ENCODE assay signal across 14 mouse cellular contexts in genomic region chr8:111565784-111566191, GRCm38 (mm10). TPM values are rescaled to one million over a fixed set of nuclear protein-coding genes. Genes with fewer than 3 reads are reported as not detected.
DNase-seq lines count a peak whose midpoint lies in the region; ATAC-seq and TF ChIP-seq lines count a peak whose summit lies in the region.
"Had no signal": no experiment of that assay in that cellular context is flagged by ENCODE, and none has a peak within 500 bp of the region (broad histone marks: within the 10 kb centered on the region; RNA-seq: fewer than 3 reads in every experiment).

No protein-coding gene starts in this region.

- no peak for TF ChIP-seq RAD21 in MEL (IDR thresholded peaks at IDR 0.05; ENCODE audit: low read depth, low read length)

- peaks cover 10% of the 10 kb centered on the region for H3K79me2 ChIP-seq in MEL (ENCODE audit: control insufficient read depth, insufficient read depth, low read length, poor library complexity)

- H3K4me3 ChIP-seq in heart, postnatal 0 days (ENCODE audit: low read depth, low read length) = no peak overlapping the region
- H3K4me3 ChIP-seq in E14TG2a.4 (replicated peaks; ENCODE audit: low read length) = peak overlapping the region; percentile 1; the same call in 1 of the 2 replicates
- peak overlapping the region; percentile 1 to 46; a peak in 1 of 4 replicates for H3K4me3 ChIP-seq in MEL (ENCODE audit: control insufficient read depth in 1 of 2, insufficient read depth in 1 of 2, low read depth in 2 of 2, low read length in 2 of 2)
- H3K4me3 ChIP-seq in liver, postnatal 0 days (ENCODE audit: low read depth, low read length) = no peak overlapping the region
- H3K4me3 ChIP-seq: gastrocnemius, adult 2 months; hindbrain, embryonic 13.5 days; limb, embryonic 10.5 days had no signal

- no peak for TF ChIP-seq POLR2A in MEL (IDR thresholded peaks at IDR 0.05; ENCODE audit: control insufficient read depth in 1 of 2, insufficient read depth in 1 of 2, low read depth in 1 of 2, low read length in 2 of 2, poor library complexity in 1 of 2)

- no peaks in the 10 kb centered on the region for H3K9me3 ChIP-seq in heart, postnatal 0 days (replicated peaks; ENCODE audit: control insufficient read depth, low read length)
- H3K9me3 ChIP-seq in E14TG2a.4 (ENCODE audit: low read length) (no peaks in the 10 kb centered on the region), MEL (replicated peaks; ENCODE audit: insufficient read depth, low read length) (no peaks in the 10 kb centered on the region)
- H3K9me3 ChIP-seq in liver, postnatal 0 days (ENCODE audit: low read length) = no peaks in the 10 kb centered on the region
- H3K9me3 ChIP-seq: hindbrain, embryonic 13.5 days; limb, embryonic 10.5 days had no signal

- H3K4me1 ChIP-seq in heart, postnatal 0 days (ENCODE audit: control insufficient read depth, insufficient read depth) = peaks cover 30% of the 10 kb centered on the region
- H3K4me1 ChIP-seq in E14TG2a.4 (replicated peaks; ENCODE audit: low read depth, low read length) (peaks cover 60% of the 10 kb centered on the region), MEL (ENCODE audit: control insufficient read depth in 1 of 2, insufficient read depth in 2 of 2, low read length in 2 of 2) (peaks cover 48 to 61% of the 10 kb centered on the region in 2 experiments)
- H3K4me1 ChIP-seq in liver, postnatal 0 days (ENCODE audit: insufficient read depth) = peaks cover 30% of the 10 kb centered on the region

- no peak for TF ChIP-seq CTCF in heart, postnatal 0 days (IDR thresholded peaks at IDR 0.05; ENCODE audit: low read depth)
- no peak for TF ChIP-seq CTCF in E14TG2a.4 (conservative IDR thresholded peaks at IDR 0.05; ENCODE audit: low read length)
- TF ChIP-seq CTCF in MEL (IDR thresholded peaks at IDR 0.05 in 2 of 3, conservative IDR thresholded peaks at IDR 0.05 in 1 of 3; ENCODE audit: control insufficient read depth in 1 of 3, insufficient read depth in 1 of 3, low read depth in 2 of 3, low read length in 3 of 3, poor library complexity in 1 of 3, severe bottlenecking in 1 of 3) = no peak
- no peak for TF ChIP-seq CTCF in liver, postnatal 0 days (IDR thresholded peaks at IDR 0.05; ENCODE audit: low read depth)

- H3K4me2 ChIP-seq in heart, postnatal 0 days (ENCODE audit: low read depth, low read length) = no peak overlapping the region
- 0 out of 2 replicates have a peak overlapping the region, but pooled peaks have one; percentile 22 for H3K4me2 ChIP-seq in liver, postnatal 0 days (ENCODE audit: low read depth, low read length)
- H3K4me2 ChIP-seq: hindbrain, embryonic 13.5 days had no signal

- no peaks in the 10 kb centered on the region for H3K27me3 ChIP-seq in heart, postnatal 0 days (ENCODE audit: control insufficient read depth, insufficient read depth, low read length)
- H3K27me3 ChIP-seq in E14TG2a.4 (ENCODE audit: insufficient read depth, low read length) (no peaks in the 10 kb centered on the region), MEL (ENCODE audit: control insufficient read depth in 1 of 2, insufficient read depth in 2 of 2, low read length in 2 of 2) (no peaks in the 10 kb centered on the region)
- no peaks in the 10 kb centered on the region for H3K27me3 ChIP-seq in liver, postnatal 0 days (ENCODE audit: insufficient read depth, low read length)
- H3K27me3 ChIP-seq: hindbrain, embryonic 13.5 days had no signal

- no peak overlapping the region for H3K9ac ChIP-seq in heart, postnatal 0 days (replicated peaks; ENCODE audit: low read depth, low read length)
- H3K9ac ChIP-seq in MEL (ENCODE audit: control insufficient read depth, low read depth, low read length, poor library complexity, severe bottlenecking) = peak overlapping the region; percentile 42
- H3K9ac ChIP-seq in liver, postnatal 0 days (replicated peaks) = no peak overlapping the region; the same call in 1 of the 2 replicates
- H3K9ac ChIP-seq: hindbrain, embryonic 13.5 days had no signal

- peak overlapping the region; percentile 26; the same call in 1 of the 2 replicates for H3K27ac ChIP-seq in heart, postnatal 0 days (ENCODE audit: low read depth)
- peak overlapping the region; percentile 87 for H3K27ac ChIP-seq in MEL (ENCODE audit: control insufficient read depth, low read depth, low read length)
- H3K27ac ChIP-seq in liver, postnatal 0 days (ENCODE audit: low read depth) = peak overlapping the region; percentile 48
- H3K27ac ChIP-seq: hindbrain, embryonic 13.5 days; limb, embryonic 10.5 days; macrophage had no signal

- ATAC-seq in heart, postnatal 0 days (ENCODE audit: insufficient read depth, low read depth) = no peak
- peak; percentile 77 for ATAC-seq in liver, postnatal 0 days

- H3K36me3 ChIP-seq in heart, postnatal 0 days (replicated peaks; ENCODE audit: control insufficient read depth, insufficient read depth, low read length) = peaks cover 3% of the 10 kb centered on the region; the same call in 1 of the 2 replicates
- H3K36me3 ChIP-seq in E14TG2a.4 (ENCODE audit: insufficient read depth, low read length) (no peaks in the 10 kb centered on the region), MEL (ENCODE audit: control insufficient read depth in 1 of 2, insufficient read depth in 2 of 2, low read length in 2 of 2) (peaks cover 0 to 66% of the 10 kb centered on the region in 2 experiments; a peak in 2 of 4 replicates)
- no peaks in the 10 kb centered on the region for H3K36me3 ChIP-seq in liver, postnatal 0 days (replicated peaks; ENCODE audit: insufficient read depth, low read length)
- H3K36me3 ChIP-seq: hindbrain, embryonic 13.5 days had no signal

- no peak for DNase-seq in heart, postnatal 0 days (ENCODE audit: low spot score)
- no peak for DNase-seq in heart, postnatal 14 days
- DNase-seq in MEL (ENCODE audit: low read depth, low spot score) = peak; percentile 74
- no peak for DNase-seq in liver, postnatal 0 days
- no peak for DNase-seq in spleen, postnatal 10 days (ENCODE audit: low spot score in 2 of 2)
- DNase-seq in right cerebral cortex, postnatal 36 days (ENCODE audit: low spot score in 2 of 2) = no peak
- DNase-seq: adrenal gland, postnatal 36 days; cerebellum, adult 18-20 months; gastrocnemius, adult 2 months; layer of hippocampus, adult 9-11 months had no signal

- no peak for TF ChIP-seq EP300 in heart, postnatal 0 days (IDR thresholded peaks at IDR 0.05; ENCODE audit: low read depth)
- peak; percentile 36 to 65 for TF ChIP-seq EP300 in MEL (IDR thresholded peaks at IDR 0.05; ENCODE audit: low read depth in 1 of 2, low read length in 2 of 2)
- no peak for TF ChIP-seq EP300 in liver, postnatal 0 days (IDR thresholded peaks at IDR 0.05; ENCODE audit: low read depth)

- intact Hi-C loops in heart, postnatal 14 days (cut with DNase I) = loop anchor here (5.0 kb wide), 1 partner anchor 308 kb away; the partner anchor contains the start of gene Glg1

- 24% methylated on average over 5 of the region's 5 CpGs for WGBS in heart, postnatal 0 days
- 31% methylated on average over 5 of the region's 5 CpGs for WGBS in liver, postnatal 0 days (ENCODE audit: insufficient replicate concordance)

TF ChIP-seq in MEL, 35 proteins besides CTCF, POLR2A, EP300 and RAD21 (continues in another document):
- no peak for TF ChIP-seq ZC3H11A (IDR thresholded peaks at IDR 0.05; ENCODE audit: low read depth, low read length)
- peak; percentile 82 for TF ChIP-seq ETS1 (IDR thresholded peaks at IDR 0.05; ENCODE audit: low read depth, low read length)
- peak; percentile 99 for TF ChIP-seq JUND (IDR thresholded peaks at IDR 0.05; ENCODE audit: low read depth, low read length)
- peak; percentile 28; the same call in 1 of the 2 replicates for TF ChIP-seq MAFK (IDR thresholded peaks at IDR 0.05; ENCODE audit: borderline replicate concordance, low read depth, low read length)
- no peak for TF ChIP-seq NELFE (IDR thresholded peaks at IDR 0.05; ENCODE audit: low read depth, low read length)
- TF ChIP-seq GABPA (IDR thresholded peaks at IDR 0.05; ENCODE audit: low read depth, low read length) = 0 out of 2 replicates have a peak, but pooled peaks have one; percentile 16
- no peak for TF ChIP-seq TBP (IDR thresholded peaks at IDR 0.05; ENCODE audit: low read depth, low read length)
- no peak for TF ChIP-seq NRF1 (IDR thresholded peaks at IDR 0.05; ENCODE audit: insufficient read depth, low read depth, low read length, poor library complexity, severe bottlenecking)
- no peak for TF ChIP-seq ZNF384 (IDR thresholded peaks at IDR 0.05; ENCODE audit: low read depth, low read length)
- TF ChIP-seq BHLHE40 (IDR thresholded peaks at IDR 0.05; ENCODE audit: borderline replicate concordance, low read depth, low read length) = peak; percentile 52; the same call in 1 of the 2 replicates
- TF ChIP-seq KAT2A (conservative IDR thresholded peaks at IDR 0.05; ENCODE audit: low read depth, low read length) = no peak
- TF ChIP-seq MAX (IDR thresholded peaks at IDR 0.05; ENCODE audit: low read length) = no peak
- peak; percentile 35; the same call in 1 of the 2 replicates for TF ChIP-seq GATA1 (IDR thresholded peaks at IDR 0.05; ENCODE audit: low read depth, low read length)
- peak; percentile 45; the same call in 1 of the 2 replicates for TF ChIP-seq ELF1 (IDR thresholded peaks at IDR 0.05; ENCODE audit: low read depth, low read length)
- TF ChIP-seq MYC (IDR thresholded peaks at IDR 0.05; ENCODE audit: low read depth, low read length) = no peak
- peak; percentile 81 for TF ChIP-seq TCF12 (IDR thresholded peaks at IDR 0.05; ENCODE audit: low read depth, low read length)
- no peak for TF ChIP-seq USF1 (IDR thresholded peaks at IDR 0.05; ENCODE audit: low read depth, low read length)
- TF ChIP-seq ZKSCAN1 (IDR thresholded peaks at IDR 0.05; ENCODE audit: low read depth, low read length) = no peak

RNA-seq across cellular contexts. Expression of gene Znrf1, which starts 29.9 kb away (rescaled TPM):
- 52.1 and 69.1 TPM in 2 replicates for total RNA-seq in heart, postnatal 0 days (2014; rRNA removed; ENCODE audit: low replicate concordance)
- polyA plus RNA-seq in heart, postnatal 0 days (2015; fragmentation: Nextera tagmentation; extraction: Ambion mirVana) = 13.9 and 15.1 TPM in 2 replicates
- total RNA-seq in heart, postnatal 14 days (2021) = 10 to 100 TPM; 62.6 to 72.6 TPM
- 16.6 and 18.4 TPM in 2 replicates for total RNA-seq in MEL (2012; rRNA removed)
- 10 to 100 TPM in 1 of 2 experiments, not detected in 1; 36.0 TPM for polyA plus RNA-seq in MEL (2012; ENCODE audit: insufficient read depth in 1 of 2, insufficient read length in 2 of 2, low read depth in 1 of 2, low replicate concordance in 2 of 2, missing spikeins in 1 of 2)
- polyA plus RNA-seq in liver, postnatal 0 days (2015; fragmentation: Nextera tagmentation; extraction: Ambion mirVana) = 6.3 and 7.2 TPM in 2 replicates

RNA-seq across cellular contexts. Expression of gene Wdr59, which starts 43.9 kb away (rescaled TPM):
- 3.2 and 6.5 TPM in 2 replicates for total RNA-seq in heart, postnatal 0 days (2014; rRNA removed; ENCODE audit: low replicate concordance)
- polyA plus RNA-seq in heart, postnatal 0 days (2015; fragmentation: Nextera tagmentation; extraction: Ambion mirVana) = 2.3 and 2.4 TPM in 2 replicates
- total RNA-seq in heart, postnatal 14 days (2021) = 10 to 100 TPM in 1 of 2 experiments, 1 to 10 TPM in 1; 7.8 to 10.3 TPM
- total RNA-seq in MEL (2012; rRNA removed) = 6.5 and 7.4 TPM in 2 replicates
- polyA plus RNA-seq in MEL (2012; ENCODE audit: insufficient read depth in 1 of 2, insufficient read length in 2 of 2, low read depth in 1 of 2, low replicate concordance in 2 of 2, missing spikeins in 1 of 2) = 10 to 100 TPM in 1 of 2 experiments, not detected in 1; 16.6 TPM
- polyA plus RNA-seq in liver, postnatal 0 days (2015; fragmentation: Nextera tagmentation; extraction: Ambion mirVana) = 0.77 and 0.92 TPM in 2 replicates

Comparison
In these comparisons a context has a peak if more than half of its experiments do, and no peak if none do; other contexts are left out.
1. H3K27ac ChIP-seq: peak in every context shown above with its lines; median percentile 87 in MEL; 48 in liver, postnatal 0 days; 26 in heart, postnatal 0 days.
2. H3K4me3 ChIP-seq: peak in E14TG2a.4 (single experiment) and MEL (2 of 2); none in heart, postnatal 0 days (single experiment) and liver, postnatal 0 days (single experiment).